Mouse (Mus musculus) v-Abl transformed pro-B cells (cell line): ENCODE data around the gene Esrrg.

Experiments
- in situ Hi-C, 2 experiments: fragments of 400-800 bp; cut with MboI; formaldehyde crosslinking; loops; one replicate each; pipeline ENCODE4 v1.15.1; 2025; ENCODE audit not compliant: unreplicated experiment in 2 of 2

Gene Esrrg

GRCm38 (mm10) chr1:187896291-187896690, 287.7 kb downstream of the Esrrg start:
- in situ Hi-C loops: no loop called here

DNA sequence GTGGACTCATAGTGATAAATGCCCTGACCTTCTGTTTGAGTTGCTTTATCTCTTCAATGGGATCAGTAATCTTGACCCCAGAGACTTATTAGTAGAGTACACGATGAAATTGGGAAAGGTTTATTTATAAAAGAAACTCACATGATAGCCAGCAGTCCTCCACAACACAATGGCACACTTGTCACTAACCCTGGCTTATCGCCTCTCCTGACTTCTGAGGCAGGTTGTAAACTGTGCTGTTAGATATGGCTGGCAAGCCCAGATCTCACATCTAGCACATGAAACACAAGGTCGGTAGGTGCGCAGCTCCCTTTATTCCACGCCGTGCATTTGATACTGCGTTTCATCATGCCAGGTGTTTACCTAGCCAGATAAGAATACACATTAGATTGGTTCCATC, 288.3 kb downstream of the Esrrg start:
- in situ Hi-C loops: no loop called here

DNA sequence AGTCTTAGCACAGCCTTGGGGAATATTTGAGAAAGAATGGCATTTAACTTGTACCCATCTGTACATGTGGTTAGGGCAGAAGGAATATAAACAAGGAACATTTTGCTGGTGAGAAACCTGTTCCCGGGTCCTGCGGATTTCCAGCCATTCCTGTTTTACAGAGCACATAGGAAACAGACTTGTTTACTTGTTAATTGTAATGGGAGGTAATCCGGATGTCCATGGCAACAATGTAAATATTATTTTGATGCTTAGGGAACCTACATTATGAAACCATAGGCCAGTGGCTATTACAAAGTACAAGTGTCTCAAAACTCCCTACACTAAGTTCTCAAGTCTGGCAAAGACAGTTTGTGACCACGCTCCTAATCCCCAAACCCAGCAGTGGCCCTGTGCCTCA, 290.9 kb downstream of the Esrrg start:
- in situ Hi-C loops: no loop called here

DNA sequence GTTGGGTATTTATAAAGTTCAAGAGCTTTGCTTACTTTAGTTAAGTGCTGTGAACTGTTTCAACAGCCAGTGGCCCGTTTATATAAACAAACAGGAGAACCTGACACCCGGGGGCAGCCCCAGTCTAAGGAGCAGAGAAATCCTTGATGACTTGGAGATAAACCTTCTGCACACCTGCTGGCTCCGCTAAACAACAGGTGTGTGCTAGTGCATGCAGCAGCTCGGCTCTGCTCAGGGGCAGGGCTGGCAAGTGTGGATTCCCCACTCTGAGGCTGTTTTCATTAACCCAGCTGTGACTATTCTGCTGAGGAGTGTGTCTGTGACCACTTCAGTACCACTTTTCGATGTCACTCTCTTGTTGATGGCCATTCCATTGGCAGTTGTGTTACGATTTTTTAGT, 292.2 kb downstream of the Esrrg start:
- in situ Hi-C loops: no loop called here

GRCm38 (mm10) chr1:187902176-187902575, 293.6 kb downstream of the Esrrg start:
- in situ Hi-C loops: no loop called here

DNA sequence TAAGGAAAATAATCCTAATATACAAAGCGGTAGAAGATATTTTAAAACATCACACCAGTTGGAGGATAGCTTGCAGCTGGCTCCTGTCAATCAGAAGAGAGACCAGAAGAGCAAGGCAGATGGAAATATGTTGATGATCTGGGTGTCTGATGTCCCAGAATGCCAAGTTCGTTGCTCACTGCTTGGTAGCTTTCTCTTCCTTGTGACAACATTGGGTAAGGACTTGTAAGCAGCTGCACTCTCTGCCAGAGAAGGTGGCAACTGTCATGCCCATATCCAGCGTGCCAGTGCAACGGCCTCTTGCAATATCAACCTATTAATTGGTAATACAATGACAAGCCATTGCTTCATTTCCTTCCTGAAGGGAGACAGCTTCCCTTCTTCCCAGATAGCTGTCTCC, 296.1 kb downstream of the Esrrg start:
- in situ Hi-C loops: no loop called here

GRCm38 (mm10) chr1:187907407-187907806, 298.8 kb downstream of the Esrrg start:
- in situ Hi-C loops: no loop called here

DNA sequence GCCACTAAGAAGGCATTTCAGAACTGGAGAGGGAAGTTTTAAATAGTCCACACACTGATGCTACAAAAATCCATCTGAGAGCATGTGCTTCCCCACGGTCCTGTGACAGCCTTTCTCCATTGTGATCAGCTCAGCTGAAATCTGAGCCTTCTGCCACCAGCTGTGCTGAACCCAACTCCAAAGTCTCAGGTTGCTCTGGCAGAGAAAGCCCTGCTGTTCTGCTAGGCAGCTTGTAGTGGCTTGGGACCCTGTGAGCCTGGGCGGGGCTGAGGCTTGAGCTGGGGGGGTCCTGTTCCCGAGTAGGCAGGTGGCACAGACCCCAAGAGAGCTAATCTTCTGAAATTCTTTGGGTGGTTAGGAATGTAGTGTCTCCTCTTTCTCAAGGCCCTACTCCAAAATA, 299.3 kb downstream of the Esrrg start:
- in situ Hi-C loops: no loop called here

DNA sequence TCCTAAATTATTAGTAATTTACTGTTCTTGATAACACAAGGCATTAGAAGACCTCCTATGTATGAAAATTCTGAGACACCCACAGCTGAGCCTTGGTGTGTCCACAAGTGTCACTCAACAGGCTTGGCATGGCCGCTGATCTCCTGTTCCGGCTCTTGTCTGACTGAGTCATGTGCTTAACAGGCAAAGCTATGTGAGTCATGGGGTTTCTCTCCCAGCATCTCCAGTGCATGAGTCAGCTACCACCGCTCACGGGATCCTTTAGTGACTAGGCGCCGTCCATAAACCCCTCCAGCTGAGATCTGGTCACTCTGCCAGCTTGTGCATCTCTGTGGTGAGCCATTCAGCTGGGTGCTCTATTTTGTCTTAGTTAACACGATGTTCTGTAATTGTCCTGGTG, 302.1 kb downstream of the Esrrg start:
- in situ Hi-C loops: no loop called here

DNA sequence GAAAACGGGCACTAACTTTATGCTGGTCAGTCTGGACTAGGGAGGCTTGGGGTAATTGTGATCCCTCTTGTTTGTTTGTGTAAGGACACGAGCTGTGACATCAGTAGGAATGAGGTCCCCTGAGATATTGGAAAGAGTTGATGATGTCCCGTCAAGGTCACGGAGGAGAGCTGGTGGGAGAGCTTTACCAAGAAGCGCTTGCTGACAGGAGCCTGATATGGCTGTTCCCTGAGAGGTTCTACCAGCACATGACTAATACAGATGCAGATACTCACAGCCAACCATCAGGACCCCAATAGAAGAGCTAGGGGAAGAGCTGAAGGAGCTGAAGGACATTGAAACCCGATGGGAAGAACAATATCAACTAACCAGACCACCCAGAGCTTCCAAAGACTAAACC, 302.6 kb downstream of the Esrrg start:
- in situ Hi-C loops: no loop called here

- in situ Hi-C loops: no loop called here
Observed at GRCm38 (mm10) chr1:187918303-187918702, 309.7 kb downstream of the Esrrg start.

- in situ Hi-C loops: no loop called here
Observed at GRCm38 (mm10) chr1:187918939-187919338, 310.3 kb downstream of the Esrrg start.

- in situ Hi-C loops: no loop called here
Observed at GRCm38 (mm10) chr1:187920156-187920777, 311.7 kb downstream of the Esrrg start.

DNA sequence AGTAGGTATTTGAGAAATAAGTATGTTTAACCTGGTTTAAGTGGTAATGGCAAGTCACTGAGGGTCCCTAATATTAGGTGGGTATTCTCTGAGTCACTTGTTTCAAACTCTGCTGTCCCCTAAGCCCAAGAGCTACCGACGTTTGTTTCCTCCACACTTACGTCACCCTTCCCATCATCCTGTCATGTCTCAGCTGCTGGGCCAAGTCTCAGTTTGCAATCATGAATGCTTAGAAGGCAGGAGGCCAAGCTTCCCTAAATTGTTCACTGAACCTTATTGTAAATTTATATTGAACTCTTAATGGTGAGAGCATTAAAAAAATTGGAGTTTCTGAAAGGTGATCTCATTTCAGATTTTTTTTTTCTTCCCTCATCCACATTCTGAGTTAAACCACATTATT, 322.6 kb downstream of the Esrrg start:
- in situ Hi-C loops: no loop called here

- in situ Hi-C loops: no loop called here
Observed at GRCm38 (mm10) chr1:187938652-187939051, 330.1 kb downstream of the Esrrg start.

- in situ Hi-C loops: no loop called here
Observed at GRCm38 (mm10) chr1:187939078-187939477, 330.5 kb downstream of the Esrrg start.

DNA sequence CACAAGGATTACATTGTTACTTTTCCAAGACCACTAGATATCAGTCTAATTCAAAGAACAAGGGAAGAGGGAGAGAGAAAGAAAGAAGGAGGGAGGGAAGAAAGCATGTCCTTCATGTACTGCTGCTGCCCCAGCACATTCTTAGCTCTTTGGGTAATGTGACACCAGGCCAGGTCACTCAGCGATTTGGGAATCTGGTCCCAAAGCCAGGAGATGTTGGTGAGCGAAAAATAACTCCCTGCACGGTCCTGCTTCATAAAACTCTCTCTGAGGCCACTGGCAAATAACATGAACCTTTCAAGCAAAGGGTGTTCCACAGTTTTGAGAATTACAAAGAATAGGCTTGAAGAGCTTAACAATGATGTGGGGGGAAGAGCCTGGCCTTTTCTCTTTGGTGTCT, 342.9 kb downstream of the Esrrg start:
- in situ Hi-C loops: no loop called here

DNA sequence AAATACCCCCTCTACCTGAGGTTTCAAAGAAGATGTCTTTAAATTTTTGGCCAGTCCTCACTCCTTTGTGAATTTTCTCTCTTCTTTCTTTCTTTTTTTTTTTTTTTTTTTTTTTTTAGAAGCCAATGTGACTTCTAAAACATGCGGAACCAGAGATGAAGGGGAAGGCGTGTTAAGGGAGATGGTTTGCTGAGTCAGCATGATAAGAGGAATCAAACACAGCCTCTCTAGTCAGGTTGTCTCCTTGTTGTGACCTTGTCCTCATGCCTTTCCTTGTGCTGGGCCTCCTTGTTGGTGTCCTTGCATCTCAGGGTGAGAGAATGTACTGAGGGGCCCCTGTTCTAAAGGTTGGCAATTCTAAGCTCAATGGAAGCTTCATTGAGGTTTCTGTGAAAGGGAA, 348.1 kb downstream of the Esrrg start:
- in situ Hi-C loops: no loop called here

DNA sequence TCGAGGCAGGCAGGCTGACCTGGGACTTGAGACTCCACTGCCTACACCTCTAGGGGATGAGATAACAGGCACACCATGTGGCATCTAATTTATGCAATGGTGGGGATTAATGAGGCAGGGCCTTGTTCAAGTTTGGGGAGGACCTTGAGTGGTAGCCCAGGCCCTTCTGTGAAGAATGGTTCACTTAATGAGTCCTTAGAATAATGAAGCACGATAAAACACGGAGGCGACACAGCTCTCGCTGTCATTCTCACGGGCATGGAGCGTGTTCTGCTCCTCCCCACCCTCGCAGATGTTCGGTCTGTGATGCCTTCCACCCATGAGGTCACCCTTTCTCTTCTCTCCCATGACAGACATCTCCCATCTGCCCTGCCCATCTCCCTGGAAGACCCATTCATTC, 350.6 kb downstream of the Esrrg start:
- in situ Hi-C loops: no loop called here

DNA sequence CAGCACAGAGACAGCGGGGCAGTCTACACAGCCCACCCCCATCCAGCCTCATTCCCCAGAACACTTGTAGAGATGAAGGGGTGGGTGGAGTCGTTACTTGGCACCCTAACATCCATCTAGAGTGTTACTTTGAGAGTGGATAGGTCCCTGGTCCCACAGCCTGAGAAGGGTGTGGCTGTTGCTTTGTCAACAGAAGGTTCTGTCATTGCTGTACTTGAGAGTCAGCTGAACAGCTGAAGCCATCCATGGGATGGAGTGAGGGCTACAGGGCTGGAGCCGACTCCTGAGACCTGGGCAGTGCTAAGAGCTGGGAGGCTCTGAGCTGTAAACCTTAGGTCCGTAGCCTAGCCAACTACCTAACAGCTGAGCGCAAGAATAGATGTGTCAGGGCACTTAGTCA, 352.9 kb downstream of the Esrrg start:
- in situ Hi-C loops: no loop called here

DNA sequence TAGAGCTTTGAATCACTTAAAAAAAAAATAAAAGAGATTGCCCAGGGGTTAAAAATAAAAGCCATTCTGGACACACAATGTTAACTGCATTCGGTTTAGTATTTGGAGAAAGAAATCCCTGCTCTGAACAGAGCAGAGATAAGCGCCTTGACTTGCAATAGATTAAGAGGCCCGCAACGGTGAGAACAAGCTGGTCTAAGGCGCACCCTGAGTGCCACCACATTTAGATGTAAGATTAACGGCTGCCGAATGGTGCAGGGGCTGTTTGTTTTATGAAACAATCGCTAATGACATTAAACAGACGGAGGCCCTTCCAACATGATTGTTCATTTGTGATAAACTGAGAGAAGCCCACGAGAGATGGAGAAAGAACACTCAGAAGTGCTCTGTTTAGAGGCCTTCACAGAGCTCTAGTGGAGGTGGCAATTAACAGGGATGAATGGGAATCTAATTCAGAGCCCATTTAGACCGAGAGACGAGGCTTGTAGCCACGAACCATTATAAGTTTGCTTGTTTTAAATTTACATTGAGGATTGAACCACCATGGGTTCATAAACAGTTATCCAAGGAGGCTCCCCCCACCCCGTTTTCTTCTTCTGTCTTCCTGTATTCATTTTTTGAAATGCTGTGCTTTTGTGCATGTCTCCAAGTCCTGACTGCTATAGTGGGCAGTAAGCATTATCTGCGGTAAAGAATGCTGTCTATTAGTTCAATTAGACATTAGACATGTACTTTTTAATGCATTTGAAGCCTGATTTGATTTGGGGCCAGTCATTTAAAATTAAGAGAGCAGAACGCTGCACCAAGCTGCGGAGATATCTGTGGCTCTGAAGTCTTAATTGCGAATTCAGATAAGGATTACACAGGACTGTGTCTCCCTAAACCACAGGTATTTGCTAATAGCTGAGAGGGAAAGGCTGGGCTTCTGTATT, 356.5 kb downstream of the Esrrg start:
- in situ Hi-C loops: no loop called here

DNA sequence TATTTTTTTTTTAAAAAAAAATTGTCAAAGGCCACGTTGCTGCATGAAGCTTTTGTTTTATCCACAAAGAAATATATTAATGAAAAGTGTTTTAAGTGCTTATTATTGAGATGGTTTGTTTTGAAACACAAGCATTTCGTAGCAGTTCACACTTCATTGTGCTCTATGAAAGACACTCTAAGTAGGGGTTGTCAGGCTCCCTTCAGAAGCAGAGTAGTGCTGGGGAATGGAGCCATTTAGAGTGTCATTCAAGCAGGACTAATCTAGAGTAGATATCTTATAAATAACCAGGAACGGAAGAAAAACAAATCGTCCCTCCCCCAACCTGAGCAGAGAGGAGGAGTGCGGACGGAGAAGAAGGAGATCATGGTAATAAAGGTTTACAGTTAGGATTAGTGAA, 357.3 kb downstream of the Esrrg start:
- in situ Hi-C loops: no loop called here
